Mouse (Mus musculus): Measurements from ENCODE around the gene Slc23a2. TPM values are rescaled to one million over a fixed set of nuclear protein-coding genes. Genes with fewer than 3 reads are reported as not detected.

Gene Slc23a2
- polyA plus RNA-seq, 1 experiment from 2014 or later, result 9.8 TPM

DNA sequence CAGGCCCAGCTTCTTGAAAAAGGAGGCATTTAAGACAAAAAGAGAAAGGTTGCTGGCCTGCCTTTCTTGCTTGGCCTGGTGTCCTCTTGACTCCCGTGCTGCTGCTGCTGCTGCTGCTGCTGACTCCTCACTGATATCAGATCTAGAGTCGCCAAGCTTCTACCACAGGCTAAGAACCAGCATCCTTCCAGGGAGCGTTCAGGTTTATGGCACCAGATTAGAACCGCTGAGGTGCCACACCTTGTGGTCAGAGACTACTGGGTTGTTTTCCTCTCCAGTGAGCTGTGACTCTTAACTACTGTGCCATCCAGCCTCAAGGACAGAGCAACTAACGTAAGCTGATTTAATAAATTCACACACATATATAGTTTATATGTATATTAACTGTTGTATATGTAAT, 93.1 kb downstream of the Slc23a2 start:
- no peaks in the 10 kb centered on the region for H3K27me3 ChIP-seq (ENCODE audit: control insufficient read depth, insufficient read depth, low read length)

GRCm38 (mm10) chr2:132049921-132050320, 95.0 kb downstream of the Slc23a2 start:
- Histone ChIP-seq H3K9ac (ENCODE audit: low read length) (no peak overlapping the region), H3K4me2 (no peak overlapping the region), H3K27me3 (ENCODE audit: control insufficient read depth, insufficient read depth, low read length) (no peaks in the 10 kb centered on the region), H3K4me1 (ENCODE audit: control insufficient read depth, insufficient read depth, low read length) (no peaks in the 10 kb centered on the region), H3K4me3 (ENCODE audit: low read depth, low read length) (no peak overlapping the region), H3K36me3 (ENCODE audit: control insufficient read depth, insufficient read depth, low read length) (no peaks in the 10 kb centered on the region), H3K9me3 (ENCODE audit: control insufficient read depth, low read length) (no peaks in the 10 kb centered on the region), H3K27ac (ENCODE audit: low read depth, low read length) (no peak overlapping the region)
- 58% methylated on average over 3 of the region's 3 CpGs for WGBS
- ATAC-seq (ENCODE audit: low FRiP score) (no peak), DNase-seq (ENCODE audit: low spot score, missing footprints) (no peak)

More for the DNA sequence above, 93.1 kb downstream of the Slc23a2 start:
- H3K9me3 ChIP-seq (ENCODE audit: control insufficient read depth, low read length), result no peaks in the 10 kb centered on the region
- H3K27ac ChIP-seq (ENCODE audit: low read depth, low read length), result no peak overlapping the region
- DNase-seq (ENCODE audit: low spot score, missing footprints) (no peak), ATAC-seq (ENCODE audit: low FRiP score) (no peak)
- H3K4me3 ChIP-seq (ENCODE audit: low read depth, low read length), result no peak overlapping the region
- H3K36me3 ChIP-seq (ENCODE audit: control insufficient read depth, insufficient read depth, low read length), result peaks cover 2% of the 10 kb centered on the region; the same call in 1 of the 2 replicates
- H3K4me2 ChIP-seq, result no peak overlapping the region
- H3K9ac ChIP-seq (ENCODE audit: low read length), result no peak overlapping the region
- 92% methylated on average over 5 of the region's 5 CpGs for WGBS
- H3K4me1 ChIP-seq (ENCODE audit: control insufficient read depth, insufficient read depth, low read length), result no peaks in the 10 kb centered on the region

GRCm38 (mm10) chr2:132049491-132049890, 95.4 kb downstream of the Slc23a2 start:
- Histone ChIP-seq H3K36me3 (ENCODE audit: control insufficient read depth, insufficient read depth, low read length) (no peaks in the 10 kb centered on the region), H3K4me1 (ENCODE audit: control insufficient read depth, insufficient read depth, low read length) (no peaks in the 10 kb centered on the region; the same call in 1 of the 2 replicates), H3K9ac (ENCODE audit: low read length) (no peak overlapping the region), H3K9me3 (ENCODE audit: control insufficient read depth, low read length) (no peaks in the 10 kb centered on the region), H3K27ac (ENCODE audit: low read depth, low read length) (no peak overlapping the region), H3K4me3 (ENCODE audit: low read depth, low read length) (no peak overlapping the region), H3K4me2 (no peak overlapping the region), H3K27me3 (ENCODE audit: control insufficient read depth, insufficient read depth, low read length) (no peaks in the 10 kb centered on the region)
- DNase-seq (ENCODE audit: low spot score, missing footprints), result no peak
- WGBS, result 90% methylated on average over 3 of the region's 3 CpGs
- no peak for ATAC-seq (ENCODE audit: low FRiP score)

DNA sequence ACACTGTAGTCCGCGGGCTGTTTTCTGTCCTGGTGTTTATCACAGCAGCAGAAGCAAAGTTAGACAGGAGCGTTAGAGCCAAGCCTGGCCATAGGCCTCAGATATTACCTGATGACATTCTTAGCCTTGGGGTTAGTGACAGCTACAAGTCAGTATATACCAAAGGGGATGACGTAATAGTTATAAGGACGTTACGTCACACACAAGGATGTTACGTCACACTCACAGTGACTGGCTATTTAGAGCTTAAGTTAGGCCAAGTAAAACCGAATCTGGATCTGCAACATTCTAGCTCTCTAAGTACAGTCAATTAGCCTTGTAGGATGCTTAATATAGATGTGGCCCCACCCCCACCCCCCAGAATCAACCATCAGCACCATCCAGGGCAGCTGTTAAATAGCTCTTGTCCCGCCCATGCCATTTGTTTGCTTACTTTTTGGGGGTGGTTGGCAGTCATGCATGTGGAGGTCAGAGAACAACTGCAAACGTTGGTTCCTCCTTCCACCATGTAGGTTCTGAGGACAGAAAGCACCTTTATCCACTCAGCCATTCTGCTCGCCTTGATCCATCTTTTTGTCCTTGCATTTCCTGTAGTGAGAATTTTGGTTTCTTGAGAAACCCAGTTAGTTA, 96.7 kb downstream of the Slc23a2 start:
- H3K27ac ChIP-seq (ENCODE audit: low read depth, low read length), result no peak overlapping the region
- no peak overlapping the region for H3K4me3 ChIP-seq (ENCODE audit: low read depth, low read length)
- H3K36me3 ChIP-seq (ENCODE audit: control insufficient read depth, insufficient read depth, low read length), result no peaks in the 10 kb centered on the region
- H3K9me3 ChIP-seq (ENCODE audit: control insufficient read depth, low read length), result no peaks in the 10 kb centered on the region
- no peak overlapping the region for H3K4me2 ChIP-seq
- H3K9ac ChIP-seq (ENCODE audit: low read length), result no peak overlapping the region
- WGBS, result 90% methylated on average over 11 of the region's 11 CpGs
- no peaks in the 10 kb centered on the region; the same call in 1 of the 2 replicates for H3K4me1 ChIP-seq (ENCODE audit: control insufficient read depth, insufficient read depth, low read length)
- no peaks in the 10 kb centered on the region for H3K27me3 ChIP-seq (ENCODE audit: control insufficient read depth, insufficient read depth, low read length)
- ATAC-seq (ENCODE audit: low FRiP score) (no peak), DNase-seq (ENCODE audit: low spot score, missing footprints) (no peak)

DNA sequence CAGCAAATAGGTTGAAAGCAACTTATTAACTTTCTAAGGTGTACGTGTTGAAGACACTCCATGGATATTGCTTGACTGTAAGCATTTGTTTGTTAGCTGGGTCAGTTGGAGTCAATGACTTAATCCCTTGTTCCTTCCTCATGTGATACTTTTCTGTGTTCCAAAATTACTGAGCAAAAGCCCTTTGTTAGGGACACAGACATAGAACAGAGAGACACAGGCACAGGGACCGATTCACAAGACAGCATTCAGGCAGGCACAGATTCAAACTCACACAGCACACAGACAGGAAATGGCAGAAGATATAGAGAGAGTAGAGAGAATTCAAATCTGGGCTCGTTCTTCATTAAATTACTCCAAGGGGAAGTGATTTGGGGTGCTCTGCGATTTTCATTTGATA, 97.5 kb downstream of the Slc23a2 start:
- 87% methylated on average over 4 of the region's 4 CpGs for WGBS
- DNase-seq (ENCODE audit: low spot score, missing footprints), result no peak
- no peak for ATAC-seq (ENCODE audit: low FRiP score)

DNA sequence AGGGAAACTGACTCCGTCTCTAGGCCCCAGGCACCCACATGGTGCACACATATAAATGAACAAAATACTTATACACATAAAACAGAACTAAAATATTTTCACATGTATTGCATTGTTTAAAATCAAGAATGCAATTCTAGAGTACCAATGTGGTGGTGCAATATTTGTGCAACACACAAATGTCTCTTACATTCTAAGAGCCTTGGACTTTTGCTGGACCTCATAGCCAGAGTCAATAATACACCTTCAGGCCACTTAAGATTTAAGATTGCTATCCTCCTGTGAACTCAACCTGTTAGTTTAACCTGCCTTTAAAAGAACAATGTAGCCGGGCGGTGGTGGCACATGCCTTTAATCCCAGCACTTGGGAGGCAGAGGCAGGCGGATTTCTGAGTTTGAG, 98.2 kb downstream of the Slc23a2 start:
- WGBS, result 90% methylated on average over 4 of the region's 4 CpGs
- DNase-seq (ENCODE audit: low spot score, missing footprints) (no peak), ATAC-seq (ENCODE audit: low FRiP score) (no peak)

More for the DNA sequence above, 97.5 kb downstream of the Slc23a2 start:
- Histone ChIP-seq H3K36me3 (ENCODE audit: control insufficient read depth, insufficient read depth, low read length) (no peaks in the 10 kb centered on the region), H3K27me3 (ENCODE audit: control insufficient read depth, insufficient read depth, low read length) (no peaks in the 10 kb centered on the region), H3K9ac (ENCODE audit: low read length) (no peak overlapping the region), H3K9me3 (ENCODE audit: control insufficient read depth, low read length) (no peaks in the 10 kb centered on the region), H3K4me1 (ENCODE audit: control insufficient read depth, insufficient read depth, low read length) (no peaks in the 10 kb centered on the region; the same call in 1 of the 2 replicates), H3K4me3 (ENCODE audit: low read depth, low read length) (no peak overlapping the region), H3K4me2 (no peak overlapping the region), H3K27ac (ENCODE audit: low read depth, low read length) (no peak overlapping the region)

GRCm38 (mm10) chr2:132044320-132045274, 100.3 kb downstream of the Slc23a2 start:
- Histone ChIP-seq H3K9me3 (ENCODE audit: control insufficient read depth, low read length) (no peaks in the 10 kb centered on the region), H3K4me1 (ENCODE audit: control insufficient read depth, insufficient read depth, low read length) (no peaks in the 10 kb centered on the region; the same call in 1 of the 2 replicates), H3K4me3 (ENCODE audit: low read depth, low read length) (no peak overlapping the region), H3K9ac (ENCODE audit: low read length) (no peak overlapping the region), H3K27me3 (ENCODE audit: control insufficient read depth, insufficient read depth, low read length) (no peaks in the 10 kb centered on the region), H3K27ac (ENCODE audit: low read depth, low read length) (no peak overlapping the region), H3K36me3 (ENCODE audit: control insufficient read depth, insufficient read depth, low read length) (no peaks in the 10 kb centered on the region), H3K4me2 (no peak overlapping the region)
- peak; percentile 73 for DNase-seq (ENCODE audit: low spot score, missing footprints)
- WGBS, result 69% methylated on average over 15 of the region's 15 CpGs
- no peak for ATAC-seq (ENCODE audit: low FRiP score)

More for the DNA sequence above, 98.2 kb downstream of the Slc23a2 start:
- Histone ChIP-seq H3K9me3 (ENCODE audit: control insufficient read depth, low read length) (no peaks in the 10 kb centered on the region), H3K4me2 (no peak overlapping the region), H3K9ac (ENCODE audit: low read length) (no peak overlapping the region), H3K27me3 (ENCODE audit: control insufficient read depth, insufficient read depth, low read length) (no peaks in the 10 kb centered on the region), H3K4me1 (ENCODE audit: control insufficient read depth, insufficient read depth, low read length) (no peaks in the 10 kb centered on the region; the same call in 1 of the 2 replicates), H3K36me3 (ENCODE audit: control insufficient read depth, insufficient read depth, low read length) (no peaks in the 10 kb centered on the region), H3K27ac (ENCODE audit: low read depth, low read length) (no peak overlapping the region), H3K4me3 (ENCODE audit: low read depth, low read length) (no peak overlapping the region)

- H3K27me3 ChIP-seq (ENCODE audit: control insufficient read depth, insufficient read depth, low read length), result no peaks in the 10 kb centered on the region
- no peak overlapping the region for H3K4me3 ChIP-seq (ENCODE audit: low read depth, low read length)
- no peak overlapping the region for H3K4me2 ChIP-seq
- no peak overlapping the region for H3K27ac ChIP-seq (ENCODE audit: low read depth, low read length)
- H3K9me3 ChIP-seq (ENCODE audit: control insufficient read depth, low read length), result no peaks in the 10 kb centered on the region
- no peaks in the 10 kb centered on the region for H3K36me3 ChIP-seq (ENCODE audit: control insufficient read depth, insufficient read depth, low read length)
- DNase-seq (ENCODE audit: low spot score, missing footprints) (peak; percentile 80), ATAC-seq (ENCODE audit: low FRiP score) (no peak)
- H3K4me1 ChIP-seq (ENCODE audit: control insufficient read depth, insufficient read depth, low read length), result no peaks in the 10 kb centered on the region; the same call in 1 of the 2 replicates
- no peak overlapping the region for H3K9ac ChIP-seq (ENCODE audit: low read length)
- WGBS, result 54% methylated on average over 13 of the region's 13 CpGs
These were observed 101.7 kb downstream of the Slc23a2 start for GRCm38 (mm10) chr2:132043101-132043621.

GRCm38 (mm10) chr2:132039894-132040293, 105.0 kb downstream of the Slc23a2 start:
- H3K4me1 ChIP-seq (ENCODE audit: control insufficient read depth, insufficient read depth, low read length), result no peaks in the 10 kb centered on the region; the same call in none of the 2 replicates
- WGBS, result 67% methylated on average over 7 of the region's 7 CpGs

More at GRCm38 (mm10) chr2:132039894-132040293, 105.0 kb downstream of the Slc23a2 start:
- H3K36me3 ChIP-seq (ENCODE audit: control insufficient read depth, insufficient read depth, low read length), result no peaks in the 10 kb centered on the region
- H3K27me3 ChIP-seq (ENCODE audit: control insufficient read depth, insufficient read depth, low read length), result no peaks in the 10 kb centered on the region
- no peak overlapping the region for H3K9ac ChIP-seq (ENCODE audit: low read length)
- DNase-seq (ENCODE audit: low spot score, missing footprints), result no peak
- no peak overlapping the region for H3K4me3 ChIP-seq (ENCODE audit: low read depth, low read length)
- no peak overlapping the region for H3K4me2 ChIP-seq
- H3K9me3 ChIP-seq (ENCODE audit: control insufficient read depth, low read length), result no peaks in the 10 kb centered on the region
- ATAC-seq (ENCODE audit: low FRiP score), result no peak
- H3K27ac ChIP-seq (ENCODE audit: low read depth, low read length), result no peak overlapping the region
